Mouse (Mus musculus): ENCODE measurements around the gene Cdkl4. TPM values are rescaled to one million over a fixed set of nuclear protein-coding genes. Genes with fewer than 3 reads are reported as not detected.

Cdkl4 gene
- polyA plus RNA-seq, 1 experiment from 2014 or later: 5.5 TPM

GRCm38 (mm10) chr17:80492274-80492673 lies 85.3 kb downstream of the Cdkl4 start:
- no peaks in the 10 kb centered on the region for H3K36me3 ChIP-seq (replicated peaks)
- H3K9ac ChIP-seq: no peak overlapping the region
- no peaks in the 10 kb centered on the region for H3K27me3 ChIP-seq (replicated peaks)
- 96% methylated on average over 4 of the region's 4 CpGs for WGBS
- no peak overlapping the region for H3K27ac ChIP-seq
- H3K9me3 ChIP-seq: no peaks in the 10 kb centered on the region
- no peak overlapping the region for H3K4me2 ChIP-seq
- no peak overlapping the region for H3K4me3 ChIP-seq
- H3K4me1 ChIP-seq: no peaks in the 10 kb centered on the region
- no peak for ATAC-seq (replicated peaks)

DNA sequence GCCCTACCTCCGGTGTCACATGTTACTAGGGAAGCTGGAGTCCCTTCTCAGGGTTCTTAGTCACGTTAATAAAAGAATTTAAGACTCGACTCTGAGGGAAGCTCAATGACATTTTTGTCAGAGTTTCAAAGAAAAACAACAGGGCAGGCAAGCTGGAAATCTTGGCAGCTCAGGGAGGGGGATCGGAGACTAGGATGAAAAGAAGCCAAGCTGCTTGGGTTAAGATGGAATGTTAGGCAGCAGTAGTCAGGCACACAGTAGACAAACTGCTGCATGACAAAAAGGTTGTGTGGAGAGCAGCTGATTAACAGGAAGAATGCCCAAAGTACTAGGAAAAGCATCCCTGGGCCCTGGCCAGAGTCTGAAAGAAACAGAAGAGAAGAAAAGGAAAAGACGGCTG lies 87.4 kb downstream of the Cdkl4 start:
- no peak overlapping the region for H3K9ac ChIP-seq
- 58% methylated on average over 5 of the region's 5 CpGs for WGBS
- H3K4me1 ChIP-seq: no peaks in the 10 kb centered on the region
- H3K36me3 ChIP-seq (replicated peaks): no peaks in the 10 kb centered on the region
- ATAC-seq (replicated peaks): no peak
- no peak overlapping the region for H3K4me2 ChIP-seq
- no peaks in the 10 kb centered on the region for H3K9me3 ChIP-seq
- no peak overlapping the region for H3K27ac ChIP-seq
- H3K4me3 ChIP-seq: no peak overlapping the region
- H3K27me3 ChIP-seq (replicated peaks): no peaks in the 10 kb centered on the region

DNA sequence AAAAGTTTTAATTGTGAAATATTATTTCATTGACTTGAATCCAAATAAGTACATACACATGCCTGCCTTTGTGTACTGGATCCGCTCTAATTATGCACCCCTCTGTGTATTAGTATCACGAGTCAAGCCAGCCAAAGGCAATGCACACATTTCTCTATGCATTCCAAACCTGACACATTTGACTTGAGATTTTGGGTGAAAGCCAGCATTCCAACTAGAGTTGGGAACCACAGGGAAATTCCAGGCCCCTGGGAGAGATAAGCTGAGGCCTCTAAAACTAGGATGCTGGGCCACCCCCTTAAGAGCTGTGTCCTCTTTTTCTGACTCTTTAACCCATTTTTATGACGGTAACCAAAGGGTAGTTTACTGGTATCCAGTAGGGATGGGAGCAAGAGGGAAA lies 88.7 kb downstream of the Cdkl4 start:
- no peaks in the 10 kb centered on the region for H3K36me3 ChIP-seq (replicated peaks)
- H3K4me2 ChIP-seq: no peak overlapping the region
- no peaks in the 10 kb centered on the region for H3K9me3 ChIP-seq
- no peak overlapping the region for H3K27ac ChIP-seq
- 85% methylated on average over 3 of the region's 3 CpGs for WGBS
- no peaks in the 10 kb centered on the region for H3K27me3 ChIP-seq (replicated peaks)
- ATAC-seq (replicated peaks): no peak
- no peaks in the 10 kb centered on the region for H3K4me1 ChIP-seq
- no peak overlapping the region for H3K4me3 ChIP-seq
- H3K9ac ChIP-seq: no peak overlapping the region

DNA sequence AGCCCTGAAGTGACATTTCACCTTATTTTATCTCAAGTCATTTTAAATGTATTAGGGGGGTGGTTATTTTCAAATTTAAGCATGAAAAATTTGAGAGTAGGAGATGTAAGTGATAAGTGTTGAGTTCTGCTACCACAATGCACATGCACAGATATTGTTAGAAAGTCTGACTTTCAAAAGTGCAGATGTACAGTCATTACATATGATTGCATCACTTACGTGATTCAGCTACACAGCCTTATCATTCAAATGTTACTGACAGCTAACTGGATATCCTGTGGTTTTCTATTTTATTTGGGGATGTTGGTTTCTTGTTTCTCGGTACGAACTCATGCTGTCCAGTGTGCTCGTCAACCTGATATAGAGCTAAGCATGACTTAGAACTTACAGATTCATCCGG lies 92.5 kb downstream of the Cdkl4 start:
- Histone ChIP-seq H3K9me3 (no peaks in the 10 kb centered on the region), H3K9ac (no peak overlapping the region), H3K4me3 (no peak overlapping the region), H3K27me3 (replicated peaks) (no peaks in the 10 kb centered on the region), H3K36me3 (replicated peaks) (no peaks in the 10 kb centered on the region), H3K27ac (no peak overlapping the region), H3K4me2 (no peak overlapping the region), H3K4me1 (peaks cover 22% of the 10 kb centered on the region)
- WGBS: 90% methylated on average over 5 of the region's 5 CpGs
- no peak for ATAC-seq (replicated peaks)

- Histone ChIP-seq H3K9ac (peak overlapping the region; percentile 97; the same call in 1 of the 2 replicates), H3K4me3 (peak overlapping the region; percentile 91), H3K4me2 (peak overlapping the region; percentile 60), H3K27ac (peak overlapping the region; percentile 96), H3K36me3 (replicated peaks) (no peaks in the 10 kb centered on the region), H3K9me3 (no peaks in the 10 kb centered on the region), H3K27me3 (replicated peaks) (no peaks in the 10 kb centered on the region), H3K4me1 (peaks cover 40% of the 10 kb centered on the region)
- WGBS: 27% methylated on average over 7 of the region's 7 CpGs
- ATAC-seq (replicated peaks): peak; percentile 4; the same call in 1 of the 2 replicates
These were observed 96.8 kb downstream of the Cdkl4 start for GRCm38 (mm10) chr17:80480855-80481224.

GRCm38 (mm10) chr17:80480031-80480854 lies 97.4 kb downstream of the Cdkl4 start, which contains the start of gene Sos1:
Gene Sos1 (minus strand): TSS chr17:80480453.
- Histone ChIP-seq H3K27me3 (replicated peaks) (no peaks in the 10 kb centered on the region), H3K9ac (peak within 1 kb of the TSS; percentile 97), H3K4me3 (peak within 1 kb of the TSS; percentile 91), H3K27ac (peak within 1 kb of the TSS; percentile 96), H3K4me2 (peak within 1 kb of the TSS; percentile 60), H3K9me3 (no peaks in the 10 kb centered on the region), H3K4me1 (peaks cover 40% of the 10 kb centered on the region), H3K36me3 (replicated peaks) (no peaks in the 10 kb centered on the region)
- peak; percentile 89 for ATAC-seq (replicated peaks)
- WGBS: under 1% methylated on average over 72 of the region's 90 CpGs

DNA sequence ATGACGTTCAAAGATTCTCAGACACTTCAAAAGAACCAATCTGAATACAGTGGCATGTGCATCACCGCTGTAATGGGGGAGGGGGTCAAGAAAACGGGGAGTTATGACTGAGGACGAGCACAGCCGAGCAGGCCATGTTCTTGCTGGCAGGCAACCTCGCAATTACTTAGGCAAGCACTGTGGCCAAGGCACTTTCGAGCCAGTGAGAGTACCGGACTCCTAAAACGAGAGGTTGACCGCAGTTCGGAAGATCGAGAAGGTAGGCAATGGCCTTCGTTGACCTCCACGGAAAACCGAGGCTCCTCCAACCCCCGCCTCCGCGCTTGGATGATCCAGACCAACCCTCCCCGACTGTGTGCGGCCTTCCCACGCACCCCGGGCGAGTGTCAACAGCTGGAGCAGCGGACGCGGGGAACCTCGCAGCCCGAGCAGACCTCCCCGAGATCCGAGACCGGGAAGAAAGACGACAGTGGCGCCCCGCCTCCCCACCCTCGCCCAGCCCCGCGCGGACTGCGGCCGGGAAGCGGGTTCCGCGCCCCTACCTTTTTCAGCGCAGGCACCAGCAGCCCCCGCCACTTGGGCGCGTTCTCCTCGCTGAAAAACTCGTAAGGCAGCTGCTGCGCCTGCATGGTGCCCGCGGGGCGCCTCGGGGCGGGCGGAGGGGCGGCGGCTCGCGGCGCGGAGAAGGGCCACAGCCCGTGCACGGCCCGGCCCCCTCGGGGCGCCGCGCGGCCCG lies 98.2 kb downstream of the Cdkl4 start:
- H3K4me1 ChIP-seq: peaks cover 40% of the 10 kb centered on the region
- peak overlapping the region; percentile 96 for H3K27ac ChIP-seq
- no peaks in the 10 kb centered on the region for H3K9me3 ChIP-seq
- H3K9ac ChIP-seq: peak overlapping the region; percentile 97
- H3K36me3 ChIP-seq (replicated peaks): no peaks in the 10 kb centered on the region
- peak; percentile 49 for ATAC-seq (replicated peaks)
- peak overlapping the region; percentile 60 for H3K4me2 ChIP-seq
- H3K4me3 ChIP-seq: peak overlapping the region; percentile 91
- 0% methylated on average over 60 of the region's 71 CpGs for WGBS
- H3K27me3 ChIP-seq (replicated peaks): no peaks in the 10 kb centered on the region

DNA sequence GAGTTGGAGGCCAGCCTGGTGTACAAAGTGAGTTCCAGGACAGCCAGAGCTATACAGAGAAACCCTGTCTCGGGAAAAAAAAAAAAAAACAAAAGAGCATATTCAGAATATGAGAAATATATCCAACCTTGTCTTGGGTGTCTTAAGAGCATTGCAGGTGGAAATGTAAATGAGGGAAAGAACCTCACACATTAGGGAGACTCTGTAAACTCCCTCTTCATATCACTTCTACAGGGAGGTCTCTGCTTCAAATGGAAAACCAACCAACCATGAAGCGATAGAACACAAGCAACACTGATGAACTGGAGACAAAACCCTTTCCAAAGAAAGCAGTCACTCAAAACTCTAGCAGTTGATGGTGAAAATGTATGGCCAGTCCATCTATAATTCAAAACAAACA lies 99.9 kb downstream of the Cdkl4 start:
- Histone ChIP-seq H3K4me3 (no peak overlapping the region), H3K27me3 (replicated peaks) (no peaks in the 10 kb centered on the region), H3K9me3 (no peaks in the 10 kb centered on the region), H3K4me1 (peaks cover 40% of the 10 kb centered on the region), H3K36me3 (replicated peaks) (no peaks in the 10 kb centered on the region), H3K27ac (no peak overlapping the region), H3K4me2 (no peak overlapping the region; the same call in 1 of the 2 replicates), H3K9ac (no peak overlapping the region)
- no peak for ATAC-seq (replicated peaks)
- WGBS: 91% methylated on average over 2 of the region's 2 CpGs

- no peak overlapping the region for H3K4me2 ChIP-seq
These were observed 101.1 kb downstream of the Cdkl4 start for GRCm38 (mm10) chr17:80476496-80476895.

More at GRCm38 (mm10) chr17:80476496-80476895, 101.1 kb downstream of the Cdkl4 start:
- no peak overlapping the region for H3K9ac ChIP-seq
- no peaks in the 10 kb centered on the region for H3K9me3 ChIP-seq
- peaks cover 35% of the 10 kb centered on the region for H3K4me1 ChIP-seq
- no peaks in the 10 kb centered on the region for H3K27me3 ChIP-seq (replicated peaks)
- WGBS: 94% methylated on average over 4 of the region's 4 CpGs
- H3K4me3 ChIP-seq: no peak overlapping the region
- no peak overlapping the region for H3K27ac ChIP-seq
- no peak for ATAC-seq (replicated peaks)
- H3K36me3 ChIP-seq (replicated peaks): no peaks in the 10 kb centered on the region

Other genes starting within 250 kb of the Cdkl4 start
- gene Gm10190, start 204.3 kb downstream of the Cdkl4 start, polyA plus RNA-seq (2015; fragmentation: Nextera tagmentation; extraction: Ambion mirVana): 3.3 and 4.4 TPM in 2 replicates
- 8.5 and 8.8 TPM in 2 replicates for gene Sos1, start 97.4 kb downstream of the Cdkl4 start, polyA plus RNA-seq (2015; fragmentation: Nextera tagmentation; extraction: Ambion mirVana)
- gene Map4k3, start 150.7 kb upstream of the Cdkl4 start, polyA plus RNA-seq (2015; fragmentation: Nextera tagmentation; extraction: Ambion mirVana): 26.5 and 26.8 TPM in 2 replicates